Mouse (Mus musculus) spleen, adult 2 months (tissue): ENCODE results near the gene Usp13.

Experiments used
- CTCF ChIP-seq: fragments of 200-500 bp; IDR thresholded peaks from 2 replicates; pipeline ENCODE4 v1.5.1; 2011; ENCODE audit warnings: mild to moderate bottlenecking, inconsistent platforms; ENCODE audit not compliant: insufficient read depth, insufficient read length, insufficient replicate concordance; ENCODE audit errors: extremely low read depth
- POLR2A ChIP-seq: fragments of 200-500 bp; IDR thresholded peaks from 2 replicates; pipeline ENCODE4 v1.6.1; 2011; ENCODE audit warnings: low read depth, low read length, inconsistent platforms

DNA sequence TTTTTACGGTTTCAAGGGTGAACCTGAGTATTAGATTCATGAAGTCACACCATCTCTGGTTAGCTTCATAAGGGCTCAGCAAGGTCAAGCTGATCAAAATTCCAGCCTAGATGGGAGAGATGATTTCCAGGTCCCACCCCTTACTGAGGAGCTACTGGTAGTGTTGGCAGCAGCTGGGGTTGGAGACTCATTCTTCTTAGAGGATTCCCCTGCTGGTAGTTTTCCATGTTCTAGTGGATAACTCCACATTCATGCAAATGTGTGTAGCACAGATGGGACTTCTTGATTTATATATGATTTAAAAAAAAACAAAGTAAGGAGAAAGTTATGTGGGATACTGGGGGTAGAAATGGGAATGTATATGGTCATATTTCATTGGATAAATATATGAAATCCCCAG, 152.9 kb downstream of the Usp13 start:
- no peak for TF ChIP-seq CTCF
- TF ChIP-seq POLR2A: no peak
